Mouse (Mus musculus): ENCODE measurements around the gene Tpte. TPM values are rescaled to one million over a fixed set of nuclear protein-coding genes. Genes with fewer than 3 reads are reported as not detected.

The Tpte gene
- total RNA-seq (2012; rRNA removed) (not detected in 2 replicates), polyA plus RNA-seq (2012; ENCODE audit: insufficient read depth in 1 of 2, insufficient read length in 2 of 2, low read depth in 1 of 2, low replicate concordance in 2 of 2, missing spikeins in 1 of 2) (not detected)

DNA sequence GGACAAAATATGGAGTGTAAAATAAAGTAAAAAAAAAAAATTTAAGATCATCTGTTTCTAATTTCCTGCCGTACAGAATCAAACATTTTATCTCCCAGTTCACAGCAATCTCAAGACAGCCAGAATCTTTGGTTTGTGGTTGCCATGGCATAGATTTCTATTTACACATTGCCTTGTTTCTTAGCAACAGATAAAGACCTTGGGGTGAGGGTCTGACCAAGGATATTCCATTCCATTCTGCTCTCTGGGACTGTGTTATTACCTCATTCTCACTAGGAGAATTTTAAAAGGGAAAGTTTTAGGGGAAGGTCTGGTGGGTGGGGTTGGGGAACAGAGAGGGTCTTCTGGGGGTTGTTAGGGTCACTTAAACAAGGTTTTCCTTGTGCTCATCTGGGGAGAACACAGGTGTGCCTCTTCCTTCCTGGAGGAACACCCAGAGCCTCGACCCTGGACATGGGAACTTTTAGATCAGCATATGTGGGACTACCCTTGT, at the start of gene Tpte:
Gene Tpte, plus strand, starts transcription at position 443 of the 493 bp plus-strand sequence.
- no peak within 1 kb of the TSS for H3K9ac ChIP-seq (ENCODE audit: control insufficient read depth, low read depth, low read length, poor library complexity, severe bottlenecking)
- H3K79me2 ChIP-seq (ENCODE audit: control insufficient read depth, insufficient read depth, low read length, poor library complexity) = no peaks in the 10 kb centered on the region
- no peaks in the 10 kb centered on the region for H3K9me3 ChIP-seq (replicated peaks; ENCODE audit: insufficient read depth, low read length)
- H3K4me3 ChIP-seq (ENCODE audit: control insufficient read depth in 1 of 2, insufficient read depth in 1 of 2, low read depth in 2 of 2, low read length in 2 of 2) = no peak within 1 kb of the TSS
- H3K27me3 ChIP-seq (ENCODE audit: control insufficient read depth in 1 of 2, insufficient read depth in 2 of 2, low read length in 2 of 2) = peaks cover 0 to 1% of the 10 kb centered on the region in 2 experiments; a peak in 2 of 4 replicates
- no peaks in the 10 kb centered on the region for H3K4me1 ChIP-seq (ENCODE audit: control insufficient read depth in 1 of 2, insufficient read depth in 2 of 2, low read length in 2 of 2)
- no peak for DNase-seq (ENCODE audit: low read depth, low spot score)
- TF ChIP-seq KAT2A (conservative IDR thresholded peaks at IDR 0.05; ENCODE audit: low read depth, low read length) = no peak
- no peak for TF ChIP-seq TCF12 (IDR thresholded peaks at IDR 0.05; ENCODE audit: low read depth, low read length)
- H3K27ac ChIP-seq (ENCODE audit: control insufficient read depth, low read depth, low read length) = no peak within 1 kb of the TSS
- no peaks in the 10 kb centered on the region for H3K36me3 ChIP-seq (ENCODE audit: control insufficient read depth in 1 of 2, insufficient read depth in 2 of 2, low read length in 2 of 2)

DNA sequence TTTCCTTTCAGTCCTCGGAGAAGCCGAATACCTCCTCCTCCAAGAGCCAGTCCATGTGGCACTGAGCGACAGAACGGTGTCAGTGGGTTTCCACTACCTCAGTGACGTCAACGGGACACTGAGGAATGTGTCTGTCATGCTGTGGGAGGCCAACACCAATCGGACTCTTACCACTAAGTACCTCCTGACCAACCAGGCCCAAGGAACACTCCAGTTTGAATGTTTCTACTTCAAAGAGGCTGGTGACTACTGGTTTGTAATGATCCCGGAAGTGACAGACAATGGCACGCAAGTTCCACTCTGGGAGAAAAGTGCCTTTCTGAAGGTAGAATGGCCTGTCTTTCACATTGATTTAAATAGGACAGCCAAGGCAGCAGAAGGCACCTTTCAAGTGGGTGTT, 40.3 kb upstream of the Tpte start:
- Histone ChIP-seq H3K27me3 (ENCODE audit: control insufficient read depth in 1 of 2, insufficient read depth in 2 of 2, low read length in 2 of 2) (no peaks in the 10 kb centered on the region; a peak in 1 of 4 replicates), H3K4me1 (ENCODE audit: control insufficient read depth in 1 of 2, insufficient read depth in 2 of 2, low read length in 2 of 2) (no peaks in the 10 kb centered on the region), H3K36me3 (ENCODE audit: control insufficient read depth in 1 of 2, insufficient read depth in 2 of 2, low read length in 2 of 2) (no peaks in the 10 kb centered on the region), H3K4me3 (ENCODE audit: control insufficient read depth in 1 of 2, insufficient read depth in 1 of 2, low read depth in 2 of 2, low read length in 2 of 2) (no peak overlapping the region), H3K9me3 (replicated peaks; ENCODE audit: insufficient read depth, low read length) (no peaks in the 10 kb centered on the region), H3K79me2 (ENCODE audit: control insufficient read depth, insufficient read depth, low read length, poor library complexity) (no peaks in the 10 kb centered on the region), H3K27ac (ENCODE audit: control insufficient read depth, low read depth, low read length) (no peak overlapping the region), H3K9ac (ENCODE audit: control insufficient read depth, low read depth, low read length, poor library complexity, severe bottlenecking) (no peak overlapping the region)
- no peak for DNase-seq (ENCODE audit: low read depth, low spot score)
- TF ChIP-seq ZKSCAN1 (IDR thresholded peaks at IDR 0.05; ENCODE audit: low read depth, low read length) (no peak), MYC (IDR thresholded peaks at IDR 0.05; ENCODE audit: low read depth, low read length) (no peak), USF1 (IDR thresholded peaks at IDR 0.05; ENCODE audit: low read depth, low read length) (no peak), POLR2A (IDR thresholded peaks at IDR 0.05; ENCODE audit: control insufficient read depth in 1 of 2, insufficient read depth in 1 of 2, low read depth in 1 of 2, low read length in 2 of 2, poor library complexity in 1 of 2) (no peak), MAZ (IDR thresholded peaks at IDR 0.05; ENCODE audit: low read depth, low read length) (no peak), MYB (IDR thresholded peaks at IDR 0.05; ENCODE audit: low read depth, low read length) (no peak), ELF1 (IDR thresholded peaks at IDR 0.05; ENCODE audit: low read depth, low read length) (no peak), RAD21 (IDR thresholded peaks at IDR 0.05; ENCODE audit: low read depth, low read length) (no peak), USF2 (IDR thresholded peaks at IDR 0.05; ENCODE audit: borderline replicate concordance in 1 of 2, insufficient read depth in 1 of 2, low read depth in 1 of 2, low read length in 2 of 2) (no peak), GABPA (IDR thresholded peaks at IDR 0.05; ENCODE audit: low read depth, low read length) (no peak), JUND (IDR thresholded peaks at IDR 0.05; ENCODE audit: low read depth, low read length) (no peak), ZNF384 (IDR thresholded peaks at IDR 0.05; ENCODE audit: low read depth, low read length) (no peak), GATA1 (IDR thresholded peaks at IDR 0.05; ENCODE audit: low read depth, low read length) (no peak), SMC3 (IDR thresholded peaks at IDR 0.05; ENCODE audit: low read depth, low read length) (no peak)

Measured in MEL (cell line).